Mouse (Mus musculus): ENCODE measurements around the gene 2610044O15Rik8.
"Not testable (repeated sequence)": the region's sequence is repeated elsewhere in the genome, so short reads cannot be mapped to it uniquely, and the experiment has no call there.

The 2610044O15Rik8 gene

DNA sequence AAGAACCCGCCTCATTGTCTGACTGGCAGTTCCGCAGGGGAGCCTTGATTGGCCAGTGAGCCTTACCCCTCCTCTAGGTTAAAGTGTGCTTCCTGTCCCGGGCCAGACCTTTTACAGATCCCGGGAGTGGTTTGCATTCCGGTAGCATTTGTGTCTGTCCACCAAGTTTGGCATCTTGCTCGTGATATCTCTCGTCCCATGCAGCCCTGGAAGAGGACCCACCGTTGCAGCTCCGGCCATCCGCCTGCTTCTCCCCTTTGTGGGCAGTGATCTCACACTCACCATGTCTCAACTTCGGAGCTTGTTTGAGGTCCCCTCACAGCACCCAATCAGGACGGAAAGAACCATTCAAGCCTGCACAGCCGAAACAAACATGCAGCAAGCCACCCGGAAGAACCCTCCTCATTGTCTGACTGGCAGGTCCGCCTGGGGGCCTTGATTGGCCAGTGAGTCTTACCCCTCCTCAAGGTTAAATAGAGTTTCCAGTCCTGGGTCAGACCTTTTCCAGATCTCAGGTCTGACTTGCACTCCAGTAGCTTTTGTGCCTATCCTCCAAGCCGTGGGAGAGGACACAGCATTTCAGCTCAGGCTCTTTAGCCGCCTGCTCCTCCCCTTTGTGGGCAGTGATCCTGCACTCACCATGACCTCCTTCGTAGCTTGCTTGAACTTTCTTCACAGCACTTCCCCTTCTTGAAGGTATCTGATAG lies at the start of gene 2610044O15Rik8:
Gene 2610044O15Rik8, minus strand, starts transcription at position 380 of the 707 bp plus-strand sequence.
- in situ Hi-C loops (cut with MseI, MboI) = no loop called here

DNA sequence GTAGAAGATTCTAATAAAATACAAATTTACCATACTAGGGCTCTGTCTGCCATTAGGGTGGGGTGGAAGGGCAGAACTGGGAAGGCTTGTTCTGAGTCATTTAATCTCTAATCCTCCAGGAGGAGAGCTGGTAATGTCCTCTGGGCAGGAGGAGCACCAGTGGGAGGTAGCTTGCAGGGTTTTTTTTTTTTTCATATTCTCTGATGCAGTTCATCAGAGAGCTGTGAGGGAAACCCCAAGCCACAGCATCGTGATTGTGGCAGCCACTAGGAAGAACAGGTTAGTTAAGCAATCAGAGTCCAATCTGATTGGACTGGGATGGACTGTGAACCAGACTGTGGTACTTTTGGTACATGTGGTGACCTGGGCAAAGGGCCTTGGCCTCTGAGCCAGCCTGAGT lies 31.7 kb upstream of the 2610044O15Rik8 start:
- in situ Hi-C loops (cut with MseI, MboI) = no loop called here

DNA sequence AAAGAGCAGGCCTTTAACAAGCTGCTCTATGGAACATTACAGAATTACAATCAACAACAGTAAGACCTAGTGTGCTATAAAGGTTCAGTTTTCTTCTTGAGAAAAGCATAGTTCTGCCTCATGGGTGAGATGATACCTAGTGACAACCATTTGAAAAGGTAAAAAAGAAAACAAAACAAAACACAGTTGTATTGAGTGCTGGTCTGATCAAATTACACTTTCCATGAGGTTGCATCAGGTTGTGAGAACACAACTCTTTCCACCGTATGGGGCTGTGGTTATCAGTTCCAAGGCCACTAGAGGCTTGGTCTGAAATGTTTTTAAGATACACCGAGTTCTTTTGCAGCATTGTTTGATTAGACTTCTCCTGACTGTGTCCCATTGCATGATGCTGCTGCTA lies 30.1 kb upstream of the 2610044O15Rik8 start:
- in situ Hi-C loops (cut with MseI, MboI) = no loop called here

DNA sequence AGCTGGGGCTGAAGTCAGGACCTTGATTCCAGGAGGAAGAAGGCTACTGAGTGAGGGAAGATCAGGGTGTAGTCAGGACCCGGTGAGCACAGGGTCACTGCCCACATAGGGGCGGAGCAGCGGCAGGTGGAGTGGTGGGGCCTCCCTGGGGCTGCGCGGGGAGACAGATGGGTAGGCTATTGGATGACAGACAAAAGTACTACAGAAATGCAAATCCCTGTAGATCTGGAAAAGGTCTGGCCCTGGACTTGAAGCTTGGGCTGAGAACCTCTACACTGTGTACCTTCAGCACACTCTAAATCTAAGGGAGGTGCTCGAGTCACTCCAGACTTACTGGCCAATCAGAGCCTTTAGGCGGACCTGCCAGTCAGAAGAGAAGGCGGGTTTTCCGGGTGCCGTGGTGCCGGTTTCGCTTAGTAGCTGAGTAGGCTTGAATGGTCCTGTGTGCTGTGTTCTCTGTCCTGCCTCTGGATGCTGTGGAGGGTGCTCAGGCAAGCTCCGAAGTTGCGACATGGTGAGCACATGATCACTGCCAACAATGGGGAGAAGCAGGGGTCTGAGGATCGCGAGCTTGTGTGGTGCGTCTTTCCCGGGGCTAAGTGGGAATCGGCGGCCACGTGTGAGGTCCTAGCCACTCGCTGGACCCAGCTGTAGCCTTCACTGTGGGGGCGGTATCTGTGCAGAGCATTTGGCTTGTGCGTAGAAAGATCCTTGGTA lies 29.2 kb upstream of the 2610044O15Rik8 start:
- in situ Hi-C loops (cut with MseI, MboI) = not testable (repeated sequence)

DNA sequence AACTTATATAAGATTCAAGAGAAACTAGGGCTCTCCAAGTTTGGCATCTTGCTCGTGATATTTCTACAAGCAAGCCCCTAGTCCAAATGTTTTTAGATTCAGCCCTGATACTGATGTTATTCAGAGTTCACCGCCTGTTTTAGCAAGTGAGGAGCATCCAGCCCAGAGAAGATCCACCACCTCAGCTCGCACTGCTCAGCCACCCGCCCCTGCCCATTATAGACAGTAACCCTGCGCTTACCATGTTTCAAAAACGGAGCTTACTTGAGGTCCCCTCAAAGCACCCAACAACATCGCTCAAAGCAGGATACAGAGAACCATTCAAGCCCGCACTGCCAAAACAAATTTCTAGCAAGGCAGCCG lies 561 bp downstream of the 2610044O15Rik8 start:
- in situ Hi-C loops (cut with MseI, MboI) = no loop called here

All from mouse trophoblast stem cell (cell line).